ENCODE assay signal across 8 mouse cellular contexts in the genomic region with DNA sequence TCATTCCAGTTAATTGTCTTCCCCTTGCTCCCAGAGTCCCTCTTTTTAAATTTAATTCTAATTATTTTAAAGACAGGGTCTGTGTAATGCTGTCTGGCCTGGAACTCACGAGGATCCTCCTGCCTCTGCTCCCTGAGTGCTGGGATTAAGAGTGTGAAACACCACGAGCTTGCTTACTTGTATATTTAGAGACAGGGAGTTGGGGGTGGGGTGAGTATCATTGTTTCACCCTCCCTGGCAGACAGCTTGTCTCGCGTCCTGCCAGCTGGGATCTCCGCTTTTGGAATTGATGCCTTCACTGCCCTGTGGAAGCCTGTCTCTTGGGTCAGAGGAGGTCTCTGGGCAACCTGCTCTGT. TPM values are rescaled to one million over a fixed set of nuclear protein-coding genes. Genes with fewer than 3 reads are reported as not detected.
DNase-seq lines count a peak whose midpoint lies in the region; ATAC-seq and TF ChIP-seq lines count a peak whose summit lies in the region.

No protein-coding gene starts in this region.

- H3K27me3 ChIP-seq in kidney, postnatal 0 days (ENCODE audit: insufficient read depth, low read length) = no peaks in the 10 kb centered on the region
- no peaks in the 10 kb centered on the region for H3K27me3 ChIP-seq in limb, embryonic 10.5 days (ENCODE audit: low read depth, poor library complexity, severe bottlenecking)
- H3K27me3 ChIP-seq in midbrain, embryonic 12.5 days = no peaks in the 10 kb centered on the region

- no peaks in the 10 kb centered on the region for H3K4me1 ChIP-seq in kidney, postnatal 0 days (replicated peaks; ENCODE audit: insufficient read depth, low read length)
- H3K4me1 ChIP-seq in limb, embryonic 10.5 days = peaks cover 4% of the 10 kb centered on the region
- H3K4me1 ChIP-seq in midbrain, embryonic 12.5 days = 0 out of 2 replicates have a peak, but pooled peaks cover 2% of the 10 kb centered on the region

- H3K36me3 ChIP-seq in kidney, postnatal 0 days (ENCODE audit: insufficient read depth, low read length) = 0 out of 2 replicates have a peak, but pooled peaks cover 3% of the 10 kb centered on the region
- H3K36me3 ChIP-seq in limb, embryonic 10.5 days = peaks cover 23% of the 10 kb centered on the region
- H3K36me3 ChIP-seq in midbrain, embryonic 12.5 days = 0 out of 2 replicates have a peak, but pooled peaks cover 7% of the 10 kb centered on the region

- no peak for DNase-seq in kidney, postnatal 0 days (ENCODE audit: low spot score)
- DNase-seq in kidney, adult 11 months = no peak
- DNase-seq in brain, adult 2 months (ENCODE audit: low read depth, low spot score) = peak; percentile 33
- DNase-seq in limb, embryonic 10.5 days (ENCODE audit: low spot score) = no peak
- no peak for DNase-seq in Muller cell, postnatal 12 days (ENCODE audit: inconsistent ontology term)
- DNase-seq in spleen, postnatal 36 days (ENCODE audit: low spot score in 2 of 2) = no peak

- peak overlapping the region; percentile 47; the same call in 1 of the 2 replicates for H3K27ac ChIP-seq in kidney, postnatal 0 days
- peak overlapping the region; percentile 98; the same call in 1 of the 2 replicates for H3K27ac ChIP-seq in limb, embryonic 10.5 days
- peak overlapping the region; percentile 89; the same call in 1 of the 2 replicates for H3K27ac ChIP-seq in midbrain, embryonic 12.5 days (replicated peaks)

- peak overlapping the region; percentile 73; the same call in 1 of the 2 replicates for H3K4me3 ChIP-seq in kidney, postnatal 0 days (replicated peaks; ENCODE audit: low read depth, low read length)
- peak overlapping the region; percentile 89 for H3K4me3 ChIP-seq in limb, embryonic 10.5 days
- peak overlapping the region; percentile 88 for H3K4me3 ChIP-seq in midbrain, embryonic 12.5 days

- 40% methylated on average over 5 of the region's 5 CpGs for WGBS in kidney, postnatal 0 days
- 37% methylated on average over 5 of the region's 5 CpGs for WGBS in limb, embryonic 10.5 days
- WGBS in midbrain, embryonic 12.5 days = 45% methylated on average over 5 of the region's 5 CpGs

- no peak for ATAC-seq in kidney, postnatal 0 days (replicated peaks; ENCODE audit: low FRiP score, low read depth)
- peak; percentile 44 for ATAC-seq in erythroblast, adult 5-6 weeks (replicated peaks; ENCODE audit: low FRiP score, poor library complexity, severe bottlenecking)
- ATAC-seq in midbrain, embryonic 12.5 days (ENCODE audit: low FRiP score, low read depth) = no peak; the same call in none of the 2 replicates

- H3K4me2 ChIP-seq in kidney, postnatal 0 days (ENCODE audit: low read length) = peak overlapping the region; percentile 87; the same call in 1 of the 2 replicates
- H3K4me2 ChIP-seq in midbrain, embryonic 12.5 days (replicated peaks) = peak overlapping the region; percentile 74

- TF ChIP-seq CTCF in kidney, postnatal 0 days (IDR thresholded peaks at IDR 0.05; ENCODE audit: low read depth) = no peak

- H3K9ac ChIP-seq in kidney, postnatal 0 days (ENCODE audit: low read depth, low read length) = peak overlapping the region; percentile 96; the same call in 1 of the 2 replicates
- H3K9ac ChIP-seq in midbrain, embryonic 12.5 days (replicated peaks) = no peak overlapping the region

- H3K9me3 ChIP-seq in kidney, postnatal 0 days (replicated peaks; ENCODE audit: low read length) = no peaks in the 10 kb centered on the region
- H3K9me3 ChIP-seq in limb, embryonic 10.5 days (replicated peaks) = no peaks in the 10 kb centered on the region
- no peaks in the 10 kb centered on the region for H3K9me3 ChIP-seq in midbrain, embryonic 12.5 days

RNA-seq across cellular contexts. Expression of a gene that starts 0.3 kb away (rescaled TPM):
- 142 and 143 TPM in 2 replicates for polyA plus RNA-seq in kidney, postnatal 0 days (2015; fragmentation: Nextera tagmentation; extraction: Ambion mirVana)
- total RNA-seq in erythroblast, adult 5-6 weeks (2015; ENCODE audit: low replicate concordance) = 49.9 and 64.6 TPM in 2 replicates
- total RNA-seq in erythroblast, adult 5-6 weeks (2017; ENCODE audit: low replicate concordance) = 49.1 and 57.0 TPM in 2 replicates
- 148 and 175 TPM in 2 replicates for polyA plus RNA-seq in limb, embryonic 10.5 days (2016; fragmentation: Nextera tagmentation; extraction: Ambion mirVana)
- 164 and 174 TPM in 2 replicates for polyA plus RNA-seq in midbrain, embryonic 12.5 days (2016; fragmentation: Nextera tagmentation; extraction: Ambion mirVana)

RNA-seq across cellular contexts. Expression of a gene that starts 58.0 kb away (rescaled TPM):
- 126 and 149 TPM in 2 replicates for polyA plus RNA-seq in kidney, postnatal 0 days (2015; fragmentation: Nextera tagmentation; extraction: Ambion mirVana)
- total RNA-seq in erythroblast, adult 5-6 weeks (2015; ENCODE audit: low replicate concordance) = 71.5 and 108 TPM in 2 replicates
- total RNA-seq in erythroblast, adult 5-6 weeks (2017; ENCODE audit: low replicate concordance) = 86.1 and 116 TPM in 2 replicates
- polyA plus RNA-seq in limb, embryonic 10.5 days (2016; fragmentation: Nextera tagmentation; extraction: Ambion mirVana) = 315 and 325 TPM in 2 replicates
- 209 and 219 TPM in 2 replicates for polyA plus RNA-seq in midbrain, embryonic 12.5 days (2016; fragmentation: Nextera tagmentation; extraction: Ambion mirVana)

Comparison
In these comparisons a context has a peak if more than half of its experiments do, and no peak if none do; other contexts are left out.
1. H3K27ac ChIP-seq: peak in every context shown above with its lines; median percentile 98 in limb, embryonic 10.5 days; 89 in midbrain, embryonic 12.5 days; 47 in kidney, postnatal 0 days.